Mouse (Mus musculus) heart, adult 2 months (tissue): Measurements from ENCODE around the gene Nxf1.

ENCODE experiments used
- CTCF ChIP-seq: fragments of 200-600 bp; IDR thresholded peaks from 2 replicates; pipeline ENCODE4 v1.8.1; 2022; ENCODE audit warnings: antibody characterized with exemption, mild to moderate bottlenecking, moderate library complexity
- EP300 ChIP-seq: fragments of 200-500 bp; IDR thresholded peaks from 2 replicates; pipeline ENCODE4 v1.6.1; 2011; ENCODE audit warnings: low read depth, low read length, control low read depth; ENCODE audit not compliant: insufficient read depth
- POLR2A ChIP-seq: fragments of 200-500 bp; IDR thresholded peaks from 2 replicates; pipeline ENCODE4 v1.6.1; 2011; ENCODE audit warnings: mild to moderate bottlenecking, low read depth, low read length, control low read depth; ENCODE audit not compliant: insufficient read depth

DNA sequence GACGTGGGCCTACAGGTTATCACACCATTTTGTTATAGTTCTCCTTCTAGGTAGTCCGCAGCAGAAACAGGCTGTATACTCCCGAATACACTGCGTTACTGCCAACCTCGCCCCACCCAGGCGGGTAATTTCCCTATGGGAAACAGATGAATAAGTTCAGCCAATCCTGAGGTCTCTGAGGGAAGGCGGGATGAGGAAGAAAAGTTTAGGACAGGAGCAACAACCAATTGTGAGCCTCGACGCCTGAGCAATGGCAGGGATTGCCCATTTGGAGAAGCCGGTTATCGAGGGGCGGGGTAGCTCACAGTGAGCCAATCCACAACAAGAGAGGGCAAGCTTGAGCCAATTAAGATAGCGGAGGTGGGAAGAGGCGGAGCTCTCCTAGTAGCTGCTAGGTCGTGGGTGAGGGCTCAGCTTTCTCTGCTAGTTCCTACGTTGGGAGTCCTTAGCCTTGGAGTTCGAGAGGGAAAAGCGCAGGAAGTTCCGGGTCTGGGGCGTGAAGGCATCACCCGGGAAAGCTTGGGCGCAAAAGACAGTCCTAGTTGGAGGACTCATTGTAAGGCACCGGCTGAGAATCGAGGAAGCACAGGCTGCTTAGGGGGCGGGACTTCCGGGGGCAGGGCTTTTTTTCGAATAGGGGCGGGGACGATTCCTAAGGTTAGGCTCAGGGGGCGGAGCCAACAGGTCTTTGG, 45.4 kb downstream of the Nxf1 start, which contains the start of gene Zbtb3:
- no peak; the same call in 1 of the 2 replicates for TF ChIP-seq EP300
- no peak for TF ChIP-seq CTCF
- TF ChIP-seq POLR2A: peak; percentile 94
